Mouse (Mus musculus): Measurements from ENCODE around the gene Plcl1. TPM values are rescaled to one million over a fixed set of nuclear protein-coding genes. Genes with fewer than 3 reads are reported as not detected.

Plcl1 gene
- polyA plus RNA-seq, 1 experiment, result 0.30 TPM

DNA sequence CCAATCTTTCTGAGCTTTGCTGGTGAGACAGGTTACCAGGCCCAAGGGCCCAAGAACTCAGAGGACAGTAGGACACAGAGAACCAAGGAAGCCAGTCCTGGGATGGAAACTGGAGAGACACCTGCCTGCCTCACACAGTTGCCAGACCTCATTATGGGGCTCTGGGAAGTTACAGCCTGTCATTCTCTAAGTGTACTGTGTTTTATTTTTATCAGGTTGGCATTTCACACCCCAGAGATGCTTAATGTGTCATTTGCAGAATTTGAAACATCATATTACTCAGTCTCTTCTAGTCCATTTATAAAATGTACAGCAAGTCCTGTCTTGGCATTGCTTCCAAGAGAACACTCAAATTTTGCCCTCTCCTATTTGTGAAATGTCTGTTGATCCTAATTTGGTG lies 111.5 kb downstream of the Plcl1 start:
- Histone ChIP-seq H3K4me1 (ENCODE audit: control insufficient read depth, insufficient read depth, low read length) (no peaks in the 10 kb centered on the region; the same call in 1 of the 2 replicates), H3K4me3 (replicated peaks; ENCODE audit: control insufficient read depth, low read depth, low read length) (no peak overlapping the region), H3K27ac (ENCODE audit: control insufficient read depth, insufficient read depth, low read depth, low read length, poor library complexity) (no peak overlapping the region)
- TF ChIP-seq CTCF (IDR thresholded peaks at IDR 0.05; ENCODE audit: control insufficient read depth, insufficient read depth, low read length), result no peak
- TF ChIP-seq POLR2A (IDR thresholded peaks at IDR 0.05; ENCODE audit: borderline replicate concordance, control insufficient read depth, low read depth, low read length), result no peak

DNA sequence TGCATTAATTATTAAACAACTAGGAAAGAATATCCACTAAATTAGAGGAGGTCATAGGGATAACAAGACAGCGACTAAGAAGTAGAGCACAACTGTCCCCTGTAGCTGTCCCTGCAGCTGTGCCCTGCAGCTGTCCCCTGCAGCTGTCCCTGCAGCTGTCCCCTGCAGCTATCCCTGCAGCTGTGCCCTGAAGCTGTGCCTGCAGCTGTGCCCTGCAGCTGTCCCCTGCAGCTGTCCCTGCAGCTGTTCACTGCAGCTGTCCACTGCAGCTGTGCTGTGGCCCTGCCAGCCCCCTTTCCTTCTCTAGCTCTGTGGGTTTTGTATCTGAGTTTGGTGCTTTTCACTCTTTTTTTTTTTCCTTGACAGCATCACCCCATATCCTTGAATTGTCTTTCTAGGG lies 118.2 kb downstream of the Plcl1 start:
- TF ChIP-seq CTCF (IDR thresholded peaks at IDR 0.05; ENCODE audit: control insufficient read depth, insufficient read depth, low read length) (no peak), POLR2A (IDR thresholded peaks at IDR 0.05; ENCODE audit: borderline replicate concordance, control insufficient read depth, low read depth, low read length) (no peak)
- no peak overlapping the region for H3K27ac ChIP-seq (ENCODE audit: control insufficient read depth, insufficient read depth, low read depth, low read length, poor library complexity)
- no peak overlapping the region for H3K4me3 ChIP-seq (replicated peaks; ENCODE audit: control insufficient read depth, low read depth, low read length)
- 91% methylated on average over 1 of the region's 1 CpGs for WGBS
- no peaks in the 10 kb centered on the region; the same call in 1 of the 2 replicates for H3K4me1 ChIP-seq (ENCODE audit: control insufficient read depth, insufficient read depth, low read length)

DNA sequence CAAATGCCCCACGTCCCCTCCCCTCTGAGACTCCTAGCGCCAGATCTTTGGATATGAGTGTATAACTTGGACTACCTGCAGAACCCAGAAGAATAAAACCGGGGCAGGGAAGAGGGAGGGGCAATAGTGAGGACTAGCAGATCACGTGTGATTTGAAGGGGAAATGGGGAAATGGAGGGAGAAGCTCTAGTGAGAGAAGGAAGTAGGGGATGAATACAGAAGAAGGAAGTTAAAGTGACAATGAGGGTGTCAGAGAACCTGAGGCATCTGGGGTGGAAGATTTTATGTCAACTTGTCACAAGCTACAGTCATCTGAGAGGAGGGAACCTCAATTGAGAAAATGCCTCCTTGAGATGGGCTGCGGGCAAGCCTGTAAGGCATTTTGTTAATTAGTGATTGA lies 119.4 kb downstream of the Plcl1 start:
- no peak overlapping the region for H3K27ac ChIP-seq (ENCODE audit: control insufficient read depth, insufficient read depth, low read depth, low read length, poor library complexity)
- 44% methylated on average over 5 of the region's 5 CpGs for WGBS

DNA sequence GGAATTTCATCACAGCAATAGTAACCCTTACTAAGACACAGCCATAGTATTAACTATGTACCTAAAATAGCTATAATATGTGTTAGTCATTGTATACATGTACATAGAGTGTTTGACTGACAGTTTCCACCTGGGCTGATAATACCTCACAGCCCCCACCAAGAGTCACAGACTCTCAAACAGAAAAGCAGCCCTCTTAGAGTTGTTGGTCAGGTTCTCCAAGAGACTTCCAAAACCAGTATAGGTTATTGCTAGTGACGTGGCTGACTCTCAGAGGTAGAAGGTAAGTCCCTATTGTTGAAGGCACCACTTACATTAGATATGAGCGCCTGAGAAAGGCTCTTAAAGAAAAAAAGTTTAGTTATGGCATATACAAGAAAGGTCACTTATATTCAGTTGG lies 120.0 kb downstream of the Plcl1 start:
- TF ChIP-seq CTCF (IDR thresholded peaks at IDR 0.05; ENCODE audit: control insufficient read depth, insufficient read depth, low read length) (no peak), POLR2A (IDR thresholded peaks at IDR 0.05; ENCODE audit: borderline replicate concordance, control insufficient read depth, low read depth, low read length) (no peak)

More for the DNA sequence above, 119.4 kb downstream of the Plcl1 start:
- Histone ChIP-seq H3K4me1 (ENCODE audit: control insufficient read depth, insufficient read depth, low read length) (no peaks in the 10 kb centered on the region; the same call in 1 of the 2 replicates), H3K4me3 (replicated peaks; ENCODE audit: control insufficient read depth, low read depth, low read length) (no peak overlapping the region)
- TF ChIP-seq POLR2A (IDR thresholded peaks at IDR 0.05; ENCODE audit: borderline replicate concordance, control insufficient read depth, low read depth, low read length) (no peak), CTCF (IDR thresholded peaks at IDR 0.05; ENCODE audit: control insufficient read depth, insufficient read depth, low read length) (no peak)

DNA sequence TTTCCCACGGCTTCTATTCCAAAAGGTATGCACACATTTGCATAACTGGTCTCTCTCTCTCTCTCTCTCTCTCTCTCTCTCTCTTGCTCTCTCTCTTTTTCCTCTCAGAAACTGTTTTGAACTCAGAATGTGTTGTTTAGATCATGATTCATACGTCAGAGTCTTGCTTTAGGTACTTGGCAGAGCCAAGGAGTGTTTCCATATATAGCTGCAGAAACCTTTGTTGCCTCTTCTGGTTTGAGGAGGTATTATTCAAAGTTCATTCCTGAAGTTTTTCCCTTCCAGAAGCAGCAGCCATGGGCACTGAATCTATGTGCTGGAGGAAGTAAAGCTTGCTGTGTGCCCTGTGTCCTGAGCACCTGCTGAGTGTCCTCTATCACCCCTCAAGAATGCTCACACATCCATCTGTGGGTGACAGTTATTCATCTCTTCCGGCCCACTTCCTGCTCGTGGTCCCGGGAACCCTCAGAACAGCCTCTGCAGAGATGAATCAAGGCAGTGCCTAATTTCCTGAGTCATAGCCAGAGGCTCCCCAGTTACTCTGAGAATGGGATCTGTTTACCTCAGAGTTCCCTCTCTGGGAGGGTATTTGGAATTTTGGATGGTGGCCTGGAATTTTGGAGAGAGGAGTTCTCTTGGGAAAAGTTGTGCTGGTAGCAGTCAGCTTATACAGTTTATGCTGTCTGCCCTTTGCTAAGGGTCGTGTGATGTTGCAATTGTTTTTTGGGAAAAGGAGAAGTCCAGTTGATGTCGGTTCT lies 123.0 kb downstream of the Plcl1 start:
- no peak overlapping the region for H3K27ac ChIP-seq (ENCODE audit: control insufficient read depth, insufficient read depth, low read depth, low read length, poor library complexity)
- whole genome bisulfite sequencing, result 2% methylated on average over 7 of the region's 7 CpGs
- no peak overlapping the region for H3K4me3 ChIP-seq (replicated peaks; ENCODE audit: control insufficient read depth, low read depth, low read length)
- H3K4me1 ChIP-seq (ENCODE audit: control insufficient read depth, insufficient read depth, low read length), result no peaks in the 10 kb centered on the region; the same call in 1 of the 2 replicates
- TF ChIP-seq POLR2A (IDR thresholded peaks at IDR 0.05; ENCODE audit: borderline replicate concordance, control insufficient read depth, low read depth, low read length) (no peak), CTCF (IDR thresholded peaks at IDR 0.05; ENCODE audit: control insufficient read depth, insufficient read depth, low read length) (no peak)

More for the DNA sequence above, 120.0 kb downstream of the Plcl1 start:
- H3K4me3 ChIP-seq (replicated peaks; ENCODE audit: control insufficient read depth, low read depth, low read length), result no peak overlapping the region
- no peak overlapping the region for H3K27ac ChIP-seq (ENCODE audit: control insufficient read depth, insufficient read depth, low read depth, low read length, poor library complexity)
- WGBS, result 81% methylated on average over 2 of the region's 2 CpGs
- no peaks in the 10 kb centered on the region; the same call in 1 of the 2 replicates for H3K4me1 ChIP-seq (ENCODE audit: control insufficient read depth, insufficient read depth, low read length)

DNA sequence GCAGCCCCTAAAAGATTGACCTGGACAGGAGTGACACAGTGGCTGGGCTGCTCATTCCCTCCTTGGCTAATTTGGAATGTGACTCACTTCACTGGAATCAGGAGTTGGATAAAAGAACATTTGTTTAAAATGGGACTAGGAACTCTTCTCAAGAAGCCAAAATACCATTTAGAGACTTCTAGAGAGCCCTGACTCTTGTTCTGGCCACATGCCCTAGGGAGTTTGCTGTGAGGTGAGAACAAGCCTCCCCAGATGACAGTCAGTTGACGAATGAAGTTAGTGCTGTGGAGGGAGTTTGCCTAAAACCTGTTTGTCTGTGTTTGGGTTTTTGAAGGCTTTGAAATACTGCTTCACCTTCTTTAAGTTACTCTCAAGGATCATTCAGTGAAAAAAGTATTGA lies 128.1 kb downstream of the Plcl1 start:
- TF ChIP-seq CTCF (IDR thresholded peaks at IDR 0.05; ENCODE audit: control insufficient read depth, insufficient read depth, low read length) (no peak), POLR2A (IDR thresholded peaks at IDR 0.05; ENCODE audit: borderline replicate concordance, control insufficient read depth, low read depth, low read length) (no peak)
- Histone ChIP-seq H3K27ac (ENCODE audit: control insufficient read depth, insufficient read depth, low read depth, low read length, poor library complexity) (no peak overlapping the region), H3K4me3 (replicated peaks; ENCODE audit: control insufficient read depth, low read depth, low read length) (no peak overlapping the region), H3K4me1 (ENCODE audit: control insufficient read depth, insufficient read depth, low read length) (no peaks in the 10 kb centered on the region; the same call in 1 of the 2 replicates)
- WGBS, result 65% methylated on average over 1 of the region's 1 CpGs

DNA sequence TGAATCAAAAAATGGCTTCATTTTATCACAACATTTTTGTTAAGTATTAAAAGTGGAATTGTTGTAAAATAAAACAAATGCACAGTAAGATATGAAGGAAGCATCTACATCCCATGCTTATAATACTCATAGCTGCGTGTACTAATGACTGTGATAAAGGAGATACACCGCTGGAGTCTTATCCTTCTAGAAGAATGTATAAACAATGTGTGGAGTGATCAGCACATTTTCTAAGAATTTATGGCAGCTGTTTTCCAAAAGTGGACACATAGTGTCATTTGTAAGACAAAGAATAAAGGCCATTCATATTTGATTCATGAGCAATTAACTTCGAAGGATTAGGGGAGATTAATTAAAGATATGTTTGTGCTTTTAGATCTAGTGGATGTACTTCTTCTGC lies 148.7 kb downstream of the Plcl1 start:
- Histone ChIP-seq H3K4me3 (replicated peaks; ENCODE audit: control insufficient read depth, low read depth, low read length) (no peak overlapping the region), H3K27ac (ENCODE audit: control insufficient read depth, insufficient read depth, low read depth, low read length, poor library complexity) (no peak overlapping the region), H3K4me1 (ENCODE audit: control insufficient read depth, insufficient read depth, low read length) (no peaks in the 10 kb centered on the region)
- TF ChIP-seq POLR2A (IDR thresholded peaks at IDR 0.05; ENCODE audit: borderline replicate concordance, control insufficient read depth, low read depth, low read length) (no peak), CTCF (IDR thresholded peaks at IDR 0.05; ENCODE audit: control insufficient read depth, insufficient read depth, low read length) (no peak)
- 83% methylated on average over 3 of the region's 3 CpGs for WGBS

DNA sequence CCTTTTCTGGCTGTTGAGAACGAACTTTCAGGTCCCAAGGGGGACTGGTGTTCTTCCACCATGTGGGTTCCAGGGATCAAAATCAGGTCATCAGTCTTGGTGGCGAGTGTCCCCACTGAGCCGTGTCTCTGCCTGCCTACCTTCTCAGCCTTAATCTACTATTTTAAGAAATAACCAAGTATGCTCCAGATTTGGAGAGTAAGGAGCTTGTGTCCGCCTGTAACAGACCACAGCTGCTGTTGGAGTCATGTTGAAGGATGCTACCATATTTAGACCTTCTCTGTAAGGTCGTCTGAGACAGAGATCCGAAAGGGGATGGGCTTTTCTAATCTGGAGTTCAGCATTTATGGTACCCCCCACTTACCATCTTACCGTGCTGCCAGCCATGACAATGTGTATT lies 152.2 kb downstream of the Plcl1 start:
- Histone ChIP-seq H3K4me1 (ENCODE audit: control insufficient read depth, insufficient read depth, low read length) (no peaks in the 10 kb centered on the region), H3K4me3 (replicated peaks; ENCODE audit: control insufficient read depth, low read depth, low read length) (no peak overlapping the region), H3K27ac (ENCODE audit: control insufficient read depth, insufficient read depth, low read depth, low read length, poor library complexity) (no peak overlapping the region)
- TF ChIP-seq CTCF (IDR thresholded peaks at IDR 0.05; ENCODE audit: control insufficient read depth, insufficient read depth, low read length) (no peak), POLR2A (IDR thresholded peaks at IDR 0.05; ENCODE audit: borderline replicate concordance, control insufficient read depth, low read depth, low read length) (no peak)
- 69% methylated on average over 7 of the region's 7 CpGs for WGBS
